Mouse (Mus musculus) retina, adult 2 months (tissue): Measurements from ENCODE around the gene Fam71a.
"Not testable (repeated sequence)": the region's sequence is repeated elsewhere in the genome, so short reads cannot be mapped to it uniquely, and the experiment has no call there.

ENCODE experiments used
- DNase-seq: peaks from one replicate; pipeline ENCODE4 v3.0.0-alpha.2; 2012; ENCODE audit warnings: low read depth, low spot score

Fam71a gene

DNA sequence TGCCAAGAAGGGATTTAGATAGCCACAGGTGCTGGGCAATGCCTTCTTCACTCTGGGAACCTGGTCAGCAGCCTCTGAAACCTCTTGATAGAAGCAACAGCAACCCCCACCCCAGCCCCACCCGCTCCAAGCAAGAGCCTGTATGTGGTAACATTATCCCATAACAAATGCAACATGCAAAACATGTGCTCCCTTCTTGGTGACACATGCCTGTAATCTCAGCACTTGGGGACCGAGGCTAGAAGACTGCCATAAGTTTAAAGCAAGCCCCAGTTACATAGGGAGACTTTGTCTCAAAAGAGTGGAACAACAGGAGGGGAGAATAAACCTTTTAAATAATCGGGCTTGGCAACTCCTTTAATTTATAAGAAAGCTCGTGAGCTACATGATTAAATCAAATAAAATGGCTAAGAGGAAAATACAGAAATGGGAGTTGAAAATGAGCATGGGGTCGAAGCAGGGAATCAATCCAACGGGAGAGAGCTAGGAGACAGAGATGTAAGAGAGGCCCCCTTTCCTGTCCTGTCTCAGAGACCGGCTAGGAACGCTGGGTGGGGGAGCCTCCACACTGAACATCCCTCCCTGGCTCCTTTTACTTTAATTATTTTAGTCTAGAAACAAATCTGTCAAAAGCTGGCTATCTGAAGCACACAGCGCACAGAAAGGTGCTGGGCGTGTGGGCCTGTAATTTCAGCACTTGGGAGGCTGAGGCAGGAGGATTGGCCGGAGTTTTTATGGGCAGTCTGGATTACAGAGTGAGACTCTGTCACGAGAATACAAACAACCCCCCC is 17.0 kb upstream of the Fam71a start:
- no peak for DNase-seq

DNA sequence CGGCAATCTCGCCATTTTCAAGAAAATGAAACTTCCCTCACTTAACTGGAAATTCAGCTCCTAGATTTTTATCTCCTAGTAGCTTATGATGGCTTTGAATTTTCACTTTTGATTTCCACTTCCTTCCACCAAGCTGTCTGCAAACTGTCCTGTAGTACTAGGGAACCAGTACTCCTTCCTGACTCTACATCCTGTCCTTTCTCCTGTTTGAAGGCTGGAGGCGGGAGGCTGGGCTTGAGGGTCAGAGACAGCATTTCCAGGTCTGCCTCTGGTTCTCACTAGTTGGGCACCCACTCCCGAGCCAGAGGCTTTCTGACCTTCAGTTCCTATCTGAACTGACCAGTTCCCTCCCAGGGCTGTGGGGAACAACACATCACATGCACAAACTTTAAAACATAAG is 15.8 kb upstream of the Fam71a start:
- no peak for DNase-seq

DNA sequence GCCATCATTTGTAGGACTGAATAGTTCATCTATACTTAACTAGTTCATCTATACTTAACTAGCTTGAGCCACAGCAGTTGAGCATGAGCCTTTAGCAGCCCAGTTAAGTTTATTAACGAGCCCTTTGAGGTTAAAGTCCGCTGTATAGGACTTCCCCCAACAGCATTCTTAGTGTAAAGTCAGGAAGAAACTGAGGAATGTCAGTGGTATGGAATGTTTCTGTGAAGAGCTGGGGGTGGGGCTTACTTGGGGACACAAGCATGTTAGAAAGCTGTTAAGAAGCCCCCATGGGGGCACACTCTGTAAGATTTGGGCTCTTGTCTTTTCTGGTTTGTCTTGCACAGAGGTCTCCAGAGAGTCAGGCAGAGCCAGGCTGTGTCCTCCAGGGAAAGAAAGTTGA is 15.2 kb upstream of the Fam71a start:
- no peak for DNase-seq

DNA sequence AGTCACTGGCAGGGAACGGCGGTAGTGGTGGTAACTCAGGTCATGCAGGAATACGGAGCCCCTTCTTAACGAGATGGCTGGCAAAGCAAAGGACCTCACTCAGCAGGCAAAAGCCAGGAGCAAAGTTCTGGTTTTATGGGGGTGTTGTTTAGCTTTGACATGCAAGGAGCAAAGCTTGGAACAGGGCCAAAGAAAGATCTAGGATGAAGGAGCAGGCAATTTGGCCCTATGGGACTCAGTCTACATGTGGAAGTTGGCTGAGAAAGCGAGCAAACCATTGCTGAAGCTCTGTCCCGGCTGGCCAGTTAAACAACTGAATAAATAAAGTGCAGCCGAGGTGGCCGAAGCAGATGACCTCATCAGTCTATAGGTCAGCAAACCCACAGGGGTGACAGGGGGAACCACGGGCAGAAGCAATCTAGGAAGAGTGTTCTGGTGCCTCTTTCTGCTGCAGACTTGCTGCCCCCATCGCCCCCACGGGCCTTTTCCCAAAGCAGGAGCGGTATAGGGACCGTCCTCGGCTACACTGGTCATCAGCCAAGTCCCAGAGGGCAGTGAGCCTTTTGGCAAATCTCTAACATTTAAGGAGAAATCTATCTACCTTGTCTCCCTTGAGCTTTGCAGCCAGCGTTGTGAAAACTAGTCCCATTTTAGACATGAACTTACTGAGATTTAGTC is 14.0 kb upstream of the Fam71a start:
- no peak for DNase-seq

DNA sequence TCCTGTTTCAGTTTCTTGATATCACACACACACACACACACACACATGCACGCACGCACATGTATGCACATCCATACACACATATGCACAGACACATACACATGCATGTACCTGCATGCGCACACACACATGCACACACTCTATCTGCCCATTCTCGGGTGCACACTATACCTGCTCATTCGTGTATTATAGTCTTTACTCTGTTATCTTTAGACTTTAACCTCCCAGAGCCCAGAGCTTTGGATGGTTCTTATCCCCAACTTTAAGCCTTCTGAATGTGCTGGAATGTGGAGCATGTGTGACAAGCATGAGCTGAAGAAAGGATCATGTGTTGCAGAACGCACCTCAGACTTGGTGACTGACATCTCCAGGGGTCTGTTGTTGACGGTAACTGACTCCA is 12.3 kb upstream of the Fam71a start:
- DNase-seq, result no peak

DNA sequence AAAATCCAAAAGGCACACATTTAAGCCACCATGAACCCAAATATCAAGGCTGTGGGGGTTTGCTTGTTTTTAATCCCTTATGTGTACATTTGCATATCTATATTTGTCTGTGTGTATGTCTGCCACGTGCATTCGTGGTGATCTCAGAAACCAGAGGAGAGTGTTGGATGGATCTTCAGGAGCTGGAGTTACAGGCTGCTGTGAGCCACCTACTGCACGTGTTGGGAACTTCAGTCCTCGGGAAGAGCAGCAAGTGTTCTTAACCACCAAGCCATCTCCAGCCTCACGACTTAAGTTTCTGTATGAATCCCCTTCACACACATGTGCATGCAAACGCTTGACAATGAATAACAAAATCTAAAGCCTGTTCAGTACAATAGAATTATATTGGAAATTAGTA is 7.9 kb upstream of the Fam71a start:
- DNase-seq, result no peak

DNA sequence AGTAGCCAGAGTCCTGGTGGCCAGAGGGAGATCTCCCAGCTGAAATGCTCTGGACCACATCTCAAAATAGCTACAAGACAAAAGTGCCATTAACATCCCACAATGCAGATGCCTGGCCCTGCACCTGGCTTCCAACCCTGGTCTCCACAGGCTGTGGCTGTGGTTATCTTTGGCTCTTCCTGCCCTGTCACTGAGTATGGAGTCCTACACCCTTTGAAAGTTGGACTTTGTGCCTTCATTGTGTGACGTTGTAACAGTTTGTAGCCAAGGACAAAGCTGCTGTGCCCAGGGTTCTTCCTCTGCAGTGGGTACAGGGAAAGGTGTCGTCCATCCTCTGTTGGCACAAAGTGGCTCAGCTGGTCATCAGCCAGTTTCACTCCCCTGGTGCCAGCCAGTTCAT is 5.8 kb upstream of the Fam71a start:
- DNase-seq, result no peak

DNA sequence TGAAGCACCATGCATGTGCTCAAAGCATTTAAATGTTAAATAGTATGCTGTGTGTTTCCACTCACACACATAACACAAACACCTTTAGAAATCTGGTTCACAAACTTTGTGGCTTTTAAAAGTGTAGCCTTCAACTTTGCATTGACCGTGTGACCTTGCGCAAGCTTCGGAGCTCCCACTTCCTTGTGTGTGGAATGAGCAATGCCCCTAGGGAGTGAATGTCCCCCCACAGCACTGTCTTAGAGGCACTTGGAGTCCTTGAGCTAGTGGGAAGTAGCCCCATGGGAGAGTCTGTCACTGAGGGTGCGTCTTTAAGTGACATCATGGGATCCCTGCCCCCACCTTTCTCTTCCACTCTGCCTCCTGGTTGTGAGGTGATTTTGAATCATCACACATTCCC is 1.6 kb upstream of the Fam71a start:
- DNase-seq, result no peak

DNA sequence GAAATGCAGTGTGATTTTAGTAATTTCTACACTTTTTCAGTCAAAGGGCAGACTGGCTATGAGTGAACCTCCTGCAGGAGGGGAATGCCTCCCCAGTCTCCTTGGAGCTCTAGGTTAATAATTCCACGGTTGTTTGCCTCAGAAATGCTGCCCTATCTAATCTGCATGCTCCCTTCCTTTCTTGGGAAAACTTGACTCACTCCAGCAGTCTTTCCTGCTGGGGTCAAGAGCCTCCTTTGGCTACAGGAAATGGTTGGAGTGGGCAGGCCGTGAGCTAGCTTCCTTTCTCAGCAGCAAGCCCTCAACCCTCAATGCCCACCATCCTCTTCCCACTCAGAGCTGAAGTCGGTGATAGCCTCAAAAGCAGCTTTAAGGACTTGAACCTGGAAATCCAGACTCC is 10.3 kb downstream of the Fam71a start:
- DNase-seq, result no peak

DNA sequence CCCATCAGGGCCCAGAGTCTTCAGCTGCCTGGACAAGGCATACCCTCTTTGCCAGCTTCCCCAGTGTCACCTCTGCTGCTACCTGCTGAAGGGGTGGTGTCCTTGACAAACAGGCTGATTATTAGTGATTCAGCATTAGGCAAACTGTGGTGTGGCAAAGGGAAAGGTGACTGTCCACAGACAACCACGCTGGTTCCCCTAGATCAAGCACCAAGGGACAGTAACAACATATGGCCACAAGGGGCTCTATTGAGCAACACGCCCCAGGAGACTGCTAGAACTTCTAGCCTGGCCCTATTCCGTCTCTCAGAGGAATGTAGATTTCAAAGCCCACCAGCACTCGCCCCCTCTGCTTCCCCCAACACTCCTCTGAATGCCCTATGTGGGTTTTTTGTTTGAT is 11.6 kb downstream of the Fam71a start:
- peak; percentile 37 for DNase-seq

DNA sequence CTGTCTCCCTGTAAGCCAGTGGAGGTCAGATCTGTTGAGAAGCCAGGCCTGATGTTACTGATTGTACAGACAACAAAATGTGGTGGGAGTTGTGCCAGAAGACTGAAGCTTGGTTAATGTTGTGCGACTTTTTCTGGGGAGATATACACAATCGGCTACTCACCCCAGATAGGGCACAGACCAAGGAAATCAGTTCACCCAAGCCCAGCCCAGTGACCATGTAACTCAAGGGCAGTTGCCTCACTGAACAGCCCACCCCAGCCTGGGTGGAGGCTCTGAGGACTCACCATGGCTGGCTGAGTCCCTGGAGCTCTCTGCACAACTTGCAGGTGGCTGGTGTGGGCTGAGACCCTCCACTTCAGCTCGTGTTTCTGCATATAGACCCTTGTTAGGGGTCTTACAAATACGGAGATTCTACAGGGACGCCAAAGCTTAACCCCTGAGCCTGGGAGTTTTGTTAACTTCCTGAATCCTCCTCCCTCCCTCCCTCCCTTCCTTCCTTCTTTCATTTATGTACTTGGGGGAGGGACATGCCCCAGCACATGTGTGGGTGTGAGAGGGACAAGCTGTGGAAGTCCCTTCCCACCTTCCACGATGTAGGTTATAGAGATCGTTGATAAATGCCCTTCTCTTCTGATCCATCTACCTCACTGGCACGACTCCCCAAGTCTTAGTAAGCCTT is 13.6 kb downstream of the Fam71a start:
- DNase-seq, result no peak

DNA sequence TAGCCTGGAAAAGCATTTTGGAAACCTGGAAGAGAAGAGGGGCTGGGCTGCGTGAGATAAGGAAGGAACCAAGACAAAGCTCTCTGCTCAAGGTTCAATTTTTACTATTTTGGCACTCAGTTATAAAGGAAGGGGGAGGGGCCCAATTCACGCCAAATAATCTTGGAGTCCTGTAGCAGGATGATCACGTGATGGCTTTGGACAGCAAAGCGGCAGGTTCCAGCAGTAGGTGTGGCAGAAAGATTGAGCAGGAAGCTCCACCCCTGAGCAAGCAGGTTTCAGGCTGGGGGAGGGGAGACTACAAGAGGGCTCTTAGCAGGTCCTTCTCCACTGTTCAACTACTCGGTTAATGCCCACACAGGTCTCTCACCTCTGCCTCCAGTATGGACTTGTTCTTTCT is 15.1 kb downstream of the Fam71a start:
- DNase-seq, result not testable (repeated sequence)

DNA sequence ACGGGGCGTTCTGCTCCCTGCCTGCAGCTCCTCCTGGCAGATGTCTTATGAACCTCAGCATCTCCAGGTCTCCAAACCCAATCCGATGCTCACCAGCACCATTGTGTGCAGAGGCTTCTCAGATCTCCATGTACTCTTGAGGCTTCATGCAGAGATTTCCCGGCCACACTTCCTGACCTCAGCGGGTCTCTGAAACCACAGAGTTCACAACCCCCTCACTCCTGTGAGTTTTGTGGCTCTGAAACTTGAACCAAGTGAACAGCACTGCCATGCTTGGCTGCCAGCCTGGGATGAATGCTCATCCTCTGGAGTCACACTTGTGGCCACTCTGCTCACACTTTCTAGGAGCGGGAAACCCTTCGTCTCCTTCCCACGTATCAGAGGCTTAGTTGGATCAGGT is 23.6 kb downstream of the Fam71a start:
- no peak for DNase-seq

DNA sequence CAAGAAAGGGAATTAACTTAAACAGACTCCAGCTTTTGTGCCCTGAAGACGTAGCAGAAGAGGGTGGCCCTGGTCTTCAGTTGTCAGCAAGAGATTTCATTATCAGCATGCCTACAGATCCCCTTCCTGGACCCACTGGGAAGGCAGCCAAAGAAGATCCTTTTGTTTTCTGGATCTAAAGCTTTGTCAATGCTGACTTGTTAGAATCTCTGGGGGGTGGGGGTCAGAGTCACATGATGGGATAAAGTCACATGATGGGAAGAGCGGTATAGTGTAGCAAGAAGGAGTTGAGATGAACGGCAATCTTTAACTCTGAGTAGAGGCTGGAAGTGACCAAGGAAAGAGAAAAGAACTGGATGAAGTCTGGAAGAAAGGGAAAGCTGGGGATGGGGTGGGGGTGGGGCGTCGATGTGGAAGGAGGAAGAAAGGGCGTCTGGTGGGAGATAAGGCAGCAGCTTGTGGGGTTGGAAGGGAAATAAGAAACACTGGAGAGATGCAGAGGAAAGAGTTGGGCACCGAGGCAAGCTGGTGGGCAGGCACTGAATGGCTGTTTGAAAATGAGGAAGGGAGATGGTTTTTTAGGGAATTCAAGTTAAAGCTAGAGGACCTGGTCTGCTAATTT is 25.6 kb downstream of the Fam71a start:
- DNase-seq, result no peak

DNA sequence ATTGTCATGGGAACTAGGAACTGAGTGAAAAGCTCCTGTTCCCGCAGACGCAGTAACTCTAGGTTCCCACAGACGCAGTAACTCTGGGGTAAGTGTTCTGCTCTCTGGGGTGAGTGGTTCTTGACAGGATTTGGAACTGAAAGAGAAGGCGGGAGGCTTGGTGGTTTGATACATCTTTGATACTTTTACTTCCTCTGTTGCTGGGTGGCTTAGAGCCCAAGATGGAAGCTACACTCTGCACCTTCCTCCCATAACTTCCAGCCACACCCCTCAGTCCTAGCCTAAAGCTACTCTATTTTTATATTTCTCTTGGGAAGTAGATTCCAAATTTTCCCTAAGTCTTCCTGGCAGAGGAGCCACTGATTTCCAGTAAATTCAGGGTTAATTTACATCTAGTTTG is 26.2 kb downstream of the Fam71a start:
- DNase-seq, result no peak

DNA sequence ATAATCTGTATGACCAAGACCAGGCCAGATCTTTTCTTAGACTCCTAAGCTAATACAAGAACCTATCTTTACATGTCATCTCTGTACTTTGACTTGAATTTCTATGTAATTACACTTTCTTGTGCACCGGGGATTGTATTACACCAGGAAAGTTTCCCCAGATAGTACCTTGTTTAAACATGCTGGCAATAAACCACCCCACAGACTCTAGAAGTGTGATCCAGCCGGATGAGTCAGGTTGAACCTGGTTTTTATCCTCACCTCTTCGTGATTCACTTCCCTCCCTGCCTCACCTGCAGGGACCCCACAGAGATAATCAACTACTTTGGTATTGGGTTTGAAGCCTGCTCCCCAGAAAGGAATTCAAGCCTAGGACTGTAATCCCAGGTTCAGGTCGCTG is 29.2 kb downstream of the Fam71a start:
- DNase-seq, result no peak

DNA sequence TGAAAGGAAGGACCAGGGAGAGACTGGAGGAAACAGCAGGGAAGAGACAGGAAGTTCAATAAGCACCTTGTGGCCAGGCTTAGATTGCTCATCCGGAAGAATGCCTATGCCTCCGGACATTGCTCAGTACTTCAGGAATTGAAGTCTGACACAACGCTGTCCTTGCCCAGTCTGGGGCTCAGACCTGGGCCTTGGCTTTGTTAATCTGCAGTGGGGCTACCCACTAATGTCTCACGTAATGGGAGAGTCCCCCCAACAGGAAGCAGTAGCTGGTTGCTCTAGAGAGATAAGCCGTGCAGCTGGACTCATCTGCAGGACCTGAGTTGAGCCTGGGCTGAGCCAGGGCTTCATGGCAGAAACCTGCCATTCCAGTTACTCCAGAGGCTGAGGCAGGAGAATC is 31.7 kb downstream of the Fam71a start:
- DNase-seq, result no peak

DNA sequence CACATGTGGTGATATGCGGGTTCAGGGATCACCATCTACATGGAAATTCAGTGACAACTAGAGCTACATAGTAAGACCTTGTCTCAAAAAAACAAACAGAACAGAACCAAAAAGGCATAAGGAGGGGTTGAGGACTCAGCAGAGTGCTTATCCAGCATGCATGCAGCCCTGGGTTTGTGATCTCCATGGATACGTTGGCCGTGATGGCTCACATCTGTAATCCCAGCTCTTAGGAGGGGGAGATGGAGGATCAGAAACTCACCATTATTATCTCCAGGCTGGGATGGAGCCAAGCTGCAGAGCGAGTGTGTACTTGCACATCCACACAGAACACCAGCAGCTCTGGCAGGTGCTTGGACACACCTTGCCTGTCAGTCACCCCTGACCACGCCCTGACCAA is 32.4 kb downstream of the Fam71a start:
- peak; percentile 22 for DNase-seq

DNA sequence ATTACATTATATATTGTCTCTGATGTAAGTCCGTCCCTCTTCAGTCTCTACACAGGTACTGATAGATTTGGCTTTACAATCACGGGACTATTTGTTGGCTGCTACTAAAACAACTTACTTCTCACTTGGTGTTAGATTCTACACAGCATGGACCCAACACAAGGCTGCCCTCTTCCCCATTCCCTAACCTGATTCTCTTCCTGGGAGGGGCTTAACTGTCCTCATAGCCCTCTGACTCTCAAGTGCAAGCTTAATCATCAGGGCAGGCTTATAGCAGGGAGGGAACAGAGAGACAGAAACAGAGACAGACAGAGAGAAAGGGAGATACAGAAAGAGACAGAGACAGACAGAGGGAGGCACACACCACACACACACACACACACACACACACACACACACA is 32.9 kb downstream of the Fam71a start:
- DNase-seq, result no peak

DNA sequence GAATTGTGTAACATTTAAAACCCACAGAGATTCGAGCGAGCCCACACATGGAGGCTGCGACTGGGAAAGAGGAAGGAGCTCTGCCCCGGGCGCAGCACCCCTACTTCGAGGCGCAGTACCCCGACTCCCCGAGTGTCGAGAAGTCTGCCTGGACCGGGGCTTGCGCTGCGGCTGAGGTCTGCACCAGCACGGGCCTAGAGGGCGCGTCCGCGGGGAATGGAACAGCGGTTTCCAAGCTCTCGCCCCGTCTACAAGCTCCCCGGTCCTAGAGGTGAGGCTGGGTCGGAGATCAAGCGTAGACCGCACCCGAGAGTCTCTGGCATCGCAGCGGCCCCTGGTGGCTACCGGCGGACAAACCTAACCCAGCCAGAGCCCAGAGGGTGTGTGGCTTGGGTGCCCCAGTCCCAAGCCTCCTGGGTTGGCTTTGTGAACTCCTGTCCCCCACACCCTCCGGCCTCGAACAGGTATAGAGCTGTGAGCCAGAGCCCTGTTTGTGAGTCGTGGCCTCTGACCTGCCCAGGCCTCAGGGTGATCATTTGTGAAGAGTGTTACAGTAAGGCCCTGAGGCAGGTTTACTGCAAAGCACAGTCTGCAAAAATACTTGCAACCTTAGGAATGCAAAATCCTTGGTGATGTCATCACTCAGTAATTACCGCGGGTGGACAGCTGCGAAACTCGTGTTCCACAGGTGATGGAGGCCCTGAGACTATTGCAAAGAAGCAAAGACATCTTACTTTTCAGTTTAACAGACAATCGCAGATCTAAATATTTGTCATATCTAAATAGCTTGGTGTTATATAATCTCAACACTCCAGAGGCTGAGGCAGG is 38.6 kb downstream of the Fam71a start:
- no peak for DNase-seq

DNA sequence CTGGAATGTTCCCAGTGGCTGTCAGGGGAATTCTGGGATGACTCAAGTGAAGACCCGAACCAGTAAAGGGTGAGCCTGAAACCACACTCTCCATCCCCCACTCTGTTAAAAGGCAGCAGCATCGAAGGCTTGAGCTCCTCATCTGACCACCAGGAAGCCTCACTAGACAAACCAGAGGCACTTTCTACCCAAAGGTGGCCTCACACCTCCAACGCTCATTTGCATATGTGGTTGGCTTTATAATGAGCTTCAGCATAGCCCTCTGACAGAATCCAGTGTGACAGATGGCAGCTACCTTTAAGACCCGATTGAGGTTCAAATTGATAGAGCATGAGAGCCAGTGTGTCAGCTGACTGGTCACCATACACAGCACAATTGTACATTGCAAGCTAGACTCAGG is 40.3 kb downstream of the Fam71a start:
- DNase-seq, result no peak

DNA sequence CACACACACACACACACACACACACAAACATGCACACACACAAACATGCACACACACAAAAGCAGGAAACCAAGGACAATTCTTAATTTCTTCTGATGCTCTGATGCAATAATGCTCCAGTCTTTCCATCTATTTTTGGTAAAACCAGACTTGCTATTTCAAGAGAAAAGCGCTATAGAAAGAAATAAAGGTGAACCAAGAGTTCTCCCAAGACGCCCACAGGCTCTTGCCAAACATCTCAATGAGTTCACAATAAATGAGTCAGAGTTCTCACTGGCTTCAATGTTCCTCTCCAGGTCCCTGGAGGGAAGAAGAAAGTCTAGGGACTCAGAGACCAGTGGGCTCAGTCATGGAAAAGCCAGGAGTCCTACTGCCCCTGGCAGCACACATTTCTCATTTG is 40.9 kb downstream of the Fam71a start:
- no peak for DNase-seq
